Mouse (Mus musculus): Measurements from ENCODE around the gene Gabrr1.

The Gabrr1 gene

GRCm38 (mm10) chr4:33132221-33132620 lies at the start of gene Gabrr1:
Gene Gabrr1 (plus strand): TSS chr4:33132521.
- no peak for DNase-seq

GRCm38 (mm10) chr4:33099118-33099694 lies 33.1 kb upstream of the Gabrr1 start:
- DNase-seq = no peak

GRCm38 (mm10) chr4:33109720-33110458 lies 22.4 kb upstream of the Gabrr1 start:
- DNase-seq = no peak

- no peak for DNase-seq
These were observed 21.5 kb upstream of the Gabrr1 start for GRCm38 (mm10) chr4:33110845-33111244.

GRCm38 (mm10) chr4:33111358-33111757 lies 21.0 kb upstream of the Gabrr1 start:
- no peak for DNase-seq

GRCm38 (mm10) chr4:33112866-33113265 lies 19.5 kb upstream of the Gabrr1 start:
- peak; percentile 26 to 40 for DNase-seq

GRCm38 (mm10) chr4:33119118-33119517 lies 13.2 kb upstream of the Gabrr1 start:
- peak; percentile 92 to 93 for DNase-seq

GRCm38 (mm10) chr4:33124493-33124892 lies 7.8 kb upstream of the Gabrr1 start:
- DNase-seq = peak; percentile 80 to 81

- peak; percentile 93 to 95 for DNase-seq
These were observed 6.8 kb upstream of the Gabrr1 start for GRCm38 (mm10) chr4:33125409-33126084.

GRCm38 (mm10) chr4:33146679-33147291 lies 14.5 kb downstream of the Gabrr1 start:
- no peak for DNase-seq

- DNase-seq = peak; percentile 59 to 78
These were observed 15.5 kb downstream of the Gabrr1 start for GRCm38 (mm10) chr4:33147825-33148224.

- no peak for DNase-seq
These were observed 16.8 kb downstream of the Gabrr1 start for GRCm38 (mm10) chr4:33149150-33149549.

- no peak for DNase-seq
These were observed 20.0 kb downstream of the Gabrr1 start for GRCm38 (mm10) chr4:33152087-33153038.

- DNase-seq = no peak
These were observed 51.2 kb downstream of the Gabrr1 start for GRCm38 (mm10) chr4:33183477-33183876.

GRCm38 (mm10) chr4:33188164-33188563 lies 55.8 kb downstream of the Gabrr1 start:
- peak; percentile 72 to 84 for DNase-seq

- DNase-seq = peak; percentile 100
These were observed 56.7 kb downstream of the Gabrr1 start for GRCm38 (mm10) chr4:33188781-33189734.

GRCm38 (mm10) chr4:33189735-33190036 lies 57.4 kb downstream of the Gabrr1 start, which contains the start of gene Pm20d2:
Gene Pm20d2 (minus strand): TSS chr4:33189737.
- DNase-seq = no peak

GRCm38 (mm10) chr4:33198117-33198516 lies 65.8 kb downstream of the Gabrr1 start:
- no peak for DNase-seq

GRCm38 (mm10) chr4:33204682-33205081 lies 72.4 kb downstream of the Gabrr1 start:
- peak; percentile 85 for DNase-seq

- DNase-seq = no peak
These were observed 75.2 kb downstream of the Gabrr1 start for GRCm38 (mm10) chr4:33207551-33207950.
